Mouse (Mus musculus) embryonic facial prominence, embryonic 14.5 days (tissue): ENCODE data around the gene Snd1. TPM values are rescaled to one million over a fixed set of nuclear protein-coding genes. Genes with fewer than 3 reads are reported as not detected.

Experiments
- ATAC-seq: fragments of 200-750 bp; cut with Nextera tagmentation; 2 replicates; pipeline ENCODE4 v1.8.0; 2017; ENCODE audit warnings: low read depth, moderate number of reproducible peaks, moderate TSS enrichment
- DNase-seq: peaks from one replicate; pipeline ENCODE4 v3.0.0-alpha.2; 2015; ENCODE audit warnings: low spot score
- H3K27ac ChIP-seq: fragments of 300-500 bp; sonication (generic); replicated peaks from 2 replicates; pipeline ENCODE4 v1.5.1; 2014; ENCODE audit warnings: low read depth, mild to moderate bottlenecking, low read length, moderate library complexity
- H3K27me3 ChIP-seq: fragments of 300-500 bp; sonication (generic); replicated peaks from 2 replicates; pipeline ENCODE4 v1.6.1; 2014; ENCODE audit warnings: low read length; ENCODE audit not compliant: control insufficient read depth, insufficient read depth
- H3K36me3 ChIP-seq: fragments of 300-500 bp; sonication (generic); 2 replicates; pipeline ENCODE4 v1.6.1; 2014; ENCODE audit warnings: low read length, mixed read lengths; ENCODE audit not compliant: control insufficient read depth, insufficient read depth
- H3K4me1 ChIP-seq: fragments of 300-500 bp; sonication (generic); 2 replicates; pipeline ENCODE4 v1.6.1; 2014; ENCODE audit warnings: antibody characterized with exemption, low read length; ENCODE audit not compliant: control insufficient read depth, insufficient read depth
- H3K4me2 ChIP-seq: fragments of 300-500 bp; sonication (generic); 2 replicates; pipeline ENCODE4 v1.6.1; 2014; ENCODE audit warnings: low read depth, mild to moderate bottlenecking, low read length, moderate library complexity, mixed read lengths
- H3K4me3 ChIP-seq: fragments of 300-500 bp; sonication (generic); 2 replicates; pipeline ENCODE4 v1.5.1; 2014; ENCODE audit warnings: low read depth, mild to moderate bottlenecking, low read length
- H3K9ac ChIP-seq: fragments of 300-500 bp; sonication (generic); 2 replicates; pipeline ENCODE4 v1.6.1; 2014; ENCODE audit warnings: low read depth, mild to moderate bottlenecking, low read length, moderate library complexity, mixed read lengths
- H3K9me3 ChIP-seq: fragments of 300-500 bp; sonication (generic); 2 replicates; pipeline ENCODE4 v1.6.1; 2016; ENCODE audit warnings: low read length; ENCODE audit not compliant: control insufficient read depth
- WGBS: fragments of 180-500 bp; shearing (Covaris S2); extraction: QIAGEN DNeasy Blood & Tissue Kit; methylation state at CpG from one replicate; pipeline ENCODE4 v1.1.7; 2014; 5-methylcytosine and 5-hydroxymethylcytosine counted together
- polyA plus RNA-seq: library from polyadenylated mRNA; unstranded; fragments of >200 nt; fragmentation: Nextera tagmentation; extraction: Ambion mirVana; gene quantifications from 2 replicates; pipeline ENCODE4 v1.2.1, GENCODE M21; 2014

Snd1 gene
- polyA plus RNA-seq, 1 experiment from 2014 or later = 111 TPM

DNA sequence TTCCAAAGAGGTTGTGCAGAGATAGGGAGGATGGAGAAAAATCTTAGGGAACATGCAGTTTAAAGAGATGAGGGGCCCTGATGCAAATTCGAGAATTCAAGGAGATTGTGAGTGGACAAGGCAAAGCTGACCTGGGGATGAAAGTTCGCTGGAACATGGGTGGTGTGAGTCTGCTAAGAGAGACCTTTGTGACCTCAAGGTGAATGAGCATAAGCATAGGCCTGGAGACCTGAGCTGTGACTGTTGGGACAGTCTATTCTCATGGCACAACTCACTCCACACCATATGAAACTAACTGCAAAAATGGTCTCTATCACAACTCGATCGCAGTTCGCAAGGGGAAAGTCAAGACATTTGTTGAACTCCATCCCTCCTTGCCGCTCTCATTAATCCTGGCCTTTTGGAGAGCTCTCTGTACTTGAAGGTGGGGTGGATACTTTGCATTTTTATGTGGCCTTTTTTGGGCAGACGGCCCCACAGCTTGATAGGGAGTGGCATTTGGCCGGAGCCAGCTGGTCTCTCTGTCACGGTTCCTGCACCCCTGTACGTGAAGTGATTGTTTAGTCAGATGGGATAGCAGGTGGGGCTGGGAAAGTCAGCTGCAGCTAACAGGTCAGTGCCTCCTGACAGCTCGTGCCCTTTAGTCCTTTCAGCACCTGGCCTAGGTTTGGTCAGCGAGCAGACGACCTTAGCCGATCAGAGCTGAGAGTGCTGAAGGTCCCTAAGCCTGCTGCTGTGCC, 273.2 kb downstream of the Snd1 start:
- H3K36me3 ChIP-seq = peaks cover 22% of the 10 kb centered on the region
- no peak for ATAC-seq
- no peak overlapping the region for H3K9ac ChIP-seq
- 63% methylated on average over 10 of the region's 14 CpGs for WGBS
- no peaks in the 10 kb centered on the region for H3K27me3 ChIP-seq
- H3K9me3 ChIP-seq = no peaks in the 10 kb centered on the region
- H3K27ac ChIP-seq = no peak overlapping the region
- DNase-seq = no peak
- peaks cover 18% of the 10 kb centered on the region; the same call in 1 of the 2 replicates for H3K4me1 ChIP-seq
- no peak overlapping the region for H3K4me3 ChIP-seq
- no peak overlapping the region for H3K4me2 ChIP-seq

DNA sequence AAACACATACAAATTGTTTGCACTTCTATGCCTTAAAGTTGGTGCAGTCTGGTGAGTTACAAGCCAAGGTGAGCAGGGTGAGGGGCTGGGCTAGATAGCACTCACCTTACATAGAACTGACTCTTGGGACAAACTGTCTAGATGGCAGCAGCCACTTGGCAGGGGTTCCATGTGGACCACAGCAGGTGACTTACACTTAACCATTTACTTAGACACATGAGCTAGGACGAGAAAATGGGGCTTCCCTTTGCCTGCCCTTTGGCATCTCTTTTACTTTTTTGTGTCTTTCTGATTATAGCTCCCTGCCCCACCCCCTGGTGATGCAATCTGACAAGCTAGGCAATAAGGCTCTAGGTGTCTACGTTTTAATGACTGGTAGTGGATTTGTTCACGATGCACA, 274.3 kb downstream of the Snd1 start:
- no peak overlapping the region for H3K4me3 ChIP-seq
- H3K4me2 ChIP-seq = no peak overlapping the region
- no peaks in the 10 kb centered on the region for H3K9me3 ChIP-seq
- ATAC-seq (no peak), DNase-seq (no peak)
- H3K9ac ChIP-seq = no peak overlapping the region
- peaks cover 19% of the 10 kb centered on the region for H3K4me1 ChIP-seq
- H3K27ac ChIP-seq = no peak overlapping the region
- H3K27me3 ChIP-seq = no peaks in the 10 kb centered on the region
- peaks cover 22% of the 10 kb centered on the region for H3K36me3 ChIP-seq
- 77% methylated on average over 3 of the region's 3 CpGs for WGBS

DNA sequence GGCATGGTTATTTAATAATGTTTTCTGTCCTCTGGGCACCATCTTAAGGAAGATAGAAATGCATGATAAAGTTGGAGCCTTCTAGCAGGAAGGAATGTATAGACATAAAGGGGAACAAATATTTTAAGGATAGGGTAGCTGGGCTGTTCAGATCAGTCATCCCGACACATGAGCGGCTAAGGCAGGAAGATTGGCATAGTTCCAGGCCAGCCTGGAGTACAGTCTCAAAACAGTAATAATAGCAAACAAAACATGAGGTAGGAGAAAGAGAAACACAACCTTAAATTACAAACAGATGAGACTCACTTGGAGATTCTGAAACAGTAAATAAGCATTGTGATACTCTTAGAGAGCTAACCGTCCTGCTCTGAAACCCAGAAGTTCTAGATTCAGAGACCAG, 276.2 kb downstream of the Snd1 start:
- no peak overlapping the region for H3K9ac ChIP-seq
- no peaks in the 10 kb centered on the region for H3K27me3 ChIP-seq
- ATAC-seq (no peak), DNase-seq (peak; percentile 61)
- 33% methylated on average over 3 of the region's 3 CpGs for WGBS
- H3K27ac ChIP-seq = no peak overlapping the region
- peaks cover 13% of the 10 kb centered on the region for H3K36me3 ChIP-seq
- H3K4me2 ChIP-seq = no peak overlapping the region
- no peak overlapping the region for H3K4me3 ChIP-seq
- H3K9me3 ChIP-seq = no peaks in the 10 kb centered on the region
- peaks cover 19% of the 10 kb centered on the region for H3K4me1 ChIP-seq

DNA sequence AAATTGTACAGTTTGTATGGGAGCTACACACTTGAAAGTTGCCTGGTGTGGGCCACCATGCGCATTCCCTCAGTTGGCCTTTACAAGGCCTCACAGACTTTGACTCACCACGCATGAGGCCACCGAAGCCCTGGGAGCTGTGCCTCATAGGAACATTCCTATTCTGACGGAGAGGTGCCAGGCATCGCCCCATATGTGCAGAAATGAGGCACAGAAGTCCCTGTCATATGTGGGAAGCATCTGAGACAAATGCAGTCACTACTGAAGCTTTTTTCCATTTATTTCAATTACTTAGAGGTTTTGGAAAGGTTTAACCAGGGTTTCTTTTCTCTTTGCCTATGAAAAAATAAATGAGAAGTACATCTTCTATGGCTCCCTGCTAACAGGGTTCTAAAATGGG, 278.3 kb downstream of the Snd1 start:
- DNase-seq (no peak), ATAC-seq (no peak)
- H3K27ac ChIP-seq = peak overlapping the region; percentile 35; the same call in 1 of the 2 replicates
- WGBS = 81% methylated on average over 5 of the region's 5 CpGs
- peaks cover 19% of the 10 kb centered on the region for H3K4me1 ChIP-seq
- H3K36me3 ChIP-seq = no peaks in the 10 kb centered on the region
- H3K4me3 ChIP-seq = no peak overlapping the region
- H3K9ac ChIP-seq = no peak overlapping the region
- H3K4me2 ChIP-seq = no peak overlapping the region
- H3K9me3 ChIP-seq = no peaks in the 10 kb centered on the region
- H3K27me3 ChIP-seq = no peaks in the 10 kb centered on the region

DNA sequence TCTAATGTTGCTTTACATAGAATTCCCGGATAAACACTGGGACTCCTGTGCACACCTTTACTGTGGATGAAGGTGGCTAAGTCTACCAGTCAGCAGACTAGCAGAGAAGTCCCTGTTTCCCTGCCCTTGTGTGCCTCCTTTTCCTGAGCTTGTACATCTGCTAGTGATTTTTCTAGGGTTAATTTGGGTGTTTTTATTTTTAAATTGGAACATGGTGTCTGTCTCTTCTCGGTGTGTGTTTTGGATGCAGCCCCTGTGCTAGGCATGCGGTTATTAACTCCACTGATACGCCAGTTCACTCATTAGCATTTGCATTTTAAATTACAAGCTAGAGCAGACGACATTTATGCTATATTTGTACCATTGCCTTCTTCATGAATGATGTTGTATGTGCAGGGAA, 278.7 kb downstream of the Snd1 start:
- H3K27me3 ChIP-seq = no peaks in the 10 kb centered on the region
- WGBS = 40% methylated on average over 5 of the region's 5 CpGs
- no peak overlapping the region for H3K27ac ChIP-seq

DNA sequence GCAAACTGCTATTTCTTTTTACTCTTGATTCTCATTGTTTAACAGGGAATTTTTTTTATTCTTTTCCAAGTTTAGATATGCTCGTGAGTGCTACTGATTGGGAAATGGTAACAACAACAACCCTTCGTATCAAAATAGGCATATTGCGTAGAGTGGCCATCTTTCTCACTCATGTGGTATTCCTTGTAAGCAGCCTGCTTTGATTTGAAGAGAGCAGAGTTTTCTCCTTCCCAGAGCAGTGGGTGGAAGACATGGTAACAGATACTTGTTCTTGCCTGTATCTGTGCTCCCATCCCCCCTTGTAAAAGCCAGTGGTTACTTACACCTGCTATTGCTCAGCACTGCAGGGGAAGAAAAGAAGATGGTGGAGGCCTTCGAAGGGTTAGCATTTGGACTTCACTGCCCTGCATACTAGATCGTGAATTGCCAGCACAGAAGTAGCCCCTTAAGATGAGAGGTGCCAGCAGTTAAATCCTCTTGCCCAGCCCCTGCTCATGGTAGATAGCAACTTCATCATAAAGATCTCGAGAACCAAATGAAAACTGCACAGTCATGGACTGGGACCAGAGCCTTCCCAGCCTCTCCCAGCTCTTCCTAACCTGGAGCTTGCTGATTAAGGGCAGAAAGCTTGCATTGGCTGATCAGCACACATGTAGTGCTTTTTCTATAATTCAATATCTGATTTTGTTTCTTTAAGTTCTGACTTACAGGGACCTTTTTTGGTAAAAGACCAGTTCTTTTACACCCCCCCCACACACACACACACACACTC, 279.4 kb downstream of the Snd1 start:
- Histone ChIP-seq H3K36me3 (no peaks in the 10 kb centered on the region), H3K4me1 (peaks cover 15% of the 10 kb centered on the region), H3K9ac (no peak overlapping the region), H3K9me3 (no peaks in the 10 kb centered on the region), H3K27ac (no peak overlapping the region), H3K27me3 (no peaks in the 10 kb centered on the region), H3K4me3 (no peak overlapping the region), H3K4me2 (no peak overlapping the region)
- DNase-seq = no peak
- no peak for ATAC-seq
- WGBS = 74% methylated on average over 6 of the region's 6 CpGs

More for the DNA sequence above, 278.7 kb downstream of the Snd1 start:
- no peak overlapping the region for H3K4me3 ChIP-seq
- DNase-seq (no peak), ATAC-seq (no peak)
- H3K9ac ChIP-seq = no peak overlapping the region
- H3K9me3 ChIP-seq = no peaks in the 10 kb centered on the region
- H3K4me1 ChIP-seq = peaks cover 16% of the 10 kb centered on the region
- H3K36me3 ChIP-seq = no peaks in the 10 kb centered on the region
- H3K4me2 ChIP-seq = no peak overlapping the region

DNA sequence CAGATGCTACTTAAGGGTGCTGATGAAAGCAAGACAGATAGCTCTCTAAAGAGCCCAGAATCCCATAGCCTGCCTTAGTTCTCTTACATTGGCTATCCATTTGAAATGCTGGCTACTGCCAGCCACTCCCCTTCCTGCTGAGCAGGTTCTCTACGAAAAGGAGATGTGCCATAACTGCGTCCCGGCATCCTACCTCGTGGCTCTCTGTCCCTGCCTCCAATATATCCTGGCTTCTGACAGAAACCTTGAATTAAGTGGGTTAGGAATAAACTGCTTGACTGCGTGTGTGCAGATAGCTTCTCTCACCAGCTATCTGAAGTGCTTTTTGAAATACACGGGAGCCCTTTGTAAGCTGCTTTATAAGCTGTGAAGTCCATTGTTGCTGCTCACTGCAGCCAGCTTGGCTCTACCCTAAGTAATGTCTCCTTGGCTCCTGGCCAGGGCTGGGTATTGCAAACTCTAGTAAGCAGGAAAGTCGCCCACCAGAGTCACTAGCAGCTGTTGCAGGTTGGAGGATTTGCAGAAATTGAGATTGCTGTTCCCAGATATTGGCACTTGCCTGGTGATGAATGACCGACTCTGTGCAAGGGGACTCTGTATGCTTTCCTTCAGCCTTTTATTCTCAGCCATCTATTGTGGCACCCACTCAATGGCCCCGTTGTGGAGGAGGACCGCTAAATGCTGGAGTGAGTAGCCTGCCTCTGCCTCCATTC, 281.5 kb downstream of the Snd1 start:
- no peak overlapping the region for H3K4me3 ChIP-seq
- H3K36me3 ChIP-seq = no peaks in the 10 kb centered on the region
- no peak overlapping the region for H3K9ac ChIP-seq
- ATAC-seq (peak; percentile 87), DNase-seq (peak; percentile 90)
- WGBS = 62% methylated on average over 10 of the region's 10 CpGs
- no peaks in the 10 kb centered on the region for H3K9me3 ChIP-seq
- H3K4me2 ChIP-seq = no peak overlapping the region
- no peaks in the 10 kb centered on the region for H3K27me3 ChIP-seq
- no peak overlapping the region; the same call in 1 of the 2 replicates for H3K27ac ChIP-seq
- peaks cover 5% of the 10 kb centered on the region for H3K4me1 ChIP-seq

DNA sequence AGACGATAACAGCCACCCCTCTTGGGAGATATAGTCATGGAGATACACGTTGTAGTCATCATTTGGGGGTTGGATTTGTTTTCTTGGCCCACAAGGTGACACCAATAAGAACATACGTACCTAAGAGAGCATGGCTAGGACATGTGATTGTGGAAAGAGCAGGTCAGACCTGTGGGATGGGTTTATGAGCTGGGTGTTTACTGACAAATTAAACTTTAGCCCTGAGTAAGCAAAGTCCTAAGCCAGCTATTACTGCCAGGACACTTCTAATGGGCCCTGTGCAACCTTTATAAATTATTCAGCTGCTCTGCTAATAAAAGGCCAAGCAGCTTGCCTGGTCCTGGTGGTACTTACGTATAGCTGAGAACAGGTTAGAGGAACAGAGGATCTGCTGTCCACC, 283.4 kb downstream of the Snd1 start:
- H3K27me3 ChIP-seq = no peaks in the 10 kb centered on the region
- no peaks in the 10 kb centered on the region for H3K36me3 ChIP-seq
- WGBS = 82% methylated on average over 4 of the region's 4 CpGs
- no peak for ATAC-seq
- no peak overlapping the region for H3K4me3 ChIP-seq
- H3K9ac ChIP-seq = no peak overlapping the region
- H3K27ac ChIP-seq = no peak overlapping the region
- no peak for DNase-seq
- H3K4me2 ChIP-seq = no peak overlapping the region
- no peaks in the 10 kb centered on the region for H3K9me3 ChIP-seq
- no peaks in the 10 kb centered on the region; the same call in 1 of the 2 replicates for H3K4me1 ChIP-seq
